Mouse (Mus musculus): ENCODE data around the gene Nmur1.
A peak's percentile ranks its signal among the peaks of the same experiment; 100 is the strongest.

Nmur1 gene

GRCm38 (mm10) chr1:86440887-86441723 lies 15.1 kb upstream of the Nmur1 start:
- DNase-seq (ENCODE audit: low read depth, low spot score), result peak; percentile 86

GRCm38 (mm10) chr1:86440171-86440886 lies 14.3 kb upstream of the Nmur1 start:
- DNase-seq (ENCODE audit: low read depth, low spot score), result peak; percentile 98

GRCm38 (mm10) chr1:86439487-86440170 lies 13.6 kb upstream of the Nmur1 start:
- peak; percentile 64 for DNase-seq (ENCODE audit: low read depth, low spot score)

GRCm38 (mm10) chr1:86438501-86438900 lies 12.5 kb upstream of the Nmur1 start:
- peak; percentile 68 for DNase-seq (ENCODE audit: low read depth, low spot score)

GRCm38 (mm10) chr1:86438014-86438319 lies 11.9 kb upstream of the Nmur1 start:
- no peak for DNase-seq (ENCODE audit: low read depth, low spot score)

- DNase-seq (ENCODE audit: low read depth, low spot score), result no peak
Measured at GRCm38 (mm10) chr1:86437219-86438013, 11.4 kb upstream of the Nmur1 start.

- peak; percentile 92 for DNase-seq (ENCODE audit: low read depth, low spot score)
Measured at GRCm38 (mm10) chr1:86435302-86435821, 9.3 kb upstream of the Nmur1 start.

- DNase-seq (ENCODE audit: low read depth, low spot score), result peak; percentile 99
Measured at GRCm38 (mm10) chr1:86434439-86435201, 8.6 kb upstream of the Nmur1 start.

GRCm38 (mm10) chr1:86434001-86434400 lies 8.0 kb upstream of the Nmur1 start:
- peak; percentile 88 for DNase-seq (ENCODE audit: low read depth, low spot score)

- DNase-seq (ENCODE audit: low read depth, low spot score), result no peak
Measured at GRCm38 (mm10) chr1:86433359-86433758, 7.3 kb upstream of the Nmur1 start.

- no peak for DNase-seq (ENCODE audit: low read depth, low spot score)
Measured at GRCm38 (mm10) chr1:86432778-86433177, 6.8 kb upstream of the Nmur1 start.

GRCm38 (mm10) chr1:86430056-86430455 lies 4.0 kb upstream of the Nmur1 start:
- peak; percentile 93 for DNase-seq (ENCODE audit: low read depth, low spot score)

- no peak for DNase-seq (ENCODE audit: low read depth, low spot score)
Measured at GRCm38 (mm10) chr1:86424835-86425547, 1.0 kb downstream of the Nmur1 start.

GRCm38 (mm10) chr1:86424336-86424735 lies 1.7 kb downstream of the Nmur1 start:
- DNase-seq (ENCODE audit: low read depth, low spot score), result no peak

GRCm38 (mm10) chr1:86423879-86424278 lies 2.1 kb downstream of the Nmur1 start:
- no peak for DNase-seq (ENCODE audit: low read depth, low spot score)

- no peak for DNase-seq (ENCODE audit: low read depth, low spot score)
Measured at GRCm38 (mm10) chr1:86421007-86421406, 5.0 kb downstream of the Nmur1 start.

- peak; percentile 47 for DNase-seq (ENCODE audit: low read depth, low spot score)
Measured at GRCm38 (mm10) chr1:86416321-86416720, 9.7 kb downstream of the Nmur1 start.

GRCm38 (mm10) chr1:86415612-86416184 lies 10.3 kb downstream of the Nmur1 start:
- no peak for DNase-seq (ENCODE audit: low read depth, low spot score)

GRCm38 (mm10) chr1:86415144-86415543 lies 10.9 kb downstream of the Nmur1 start:
- no peak for DNase-seq (ENCODE audit: low read depth, low spot score)

GRCm38 (mm10) chr1:86414715-86415114 lies 11.3 kb downstream of the Nmur1 start:
- DNase-seq (ENCODE audit: low read depth, low spot score), result no peak

Data from brain, adult 2 months (tissue).